Mouse (Mus musculus): ENCODE results near the gene Mical3. TPM values are rescaled to one million over a fixed set of nuclear protein-coding genes. Genes with fewer than 3 reads are reported as not detected.

Mical3 gene
- total and polyA plus RNA-seq, 2 experiments from 2014 or later, result 25.0 to 83.4 TPM

- Histone ChIP-seq H3K9ac (replicated peaks; ENCODE audit: low read length, poor library complexity, severe bottlenecking) (no peak overlapping the region), H3K4me3 (ENCODE audit: low read depth, low read length) (no peak overlapping the region), H3K27ac (ENCODE audit: low read depth, low read length) (no peak overlapping the region), H3K4me2 (ENCODE audit: low read depth, low read length, poor library complexity, severe bottlenecking) (no peak overlapping the region), H3K36me3 (ENCODE audit: insufficient read depth, low read length) (peaks cover 26% of the 10 kb centered on the region), H3K4me1 (ENCODE audit: insufficient read depth, low read length) (no peaks in the 10 kb centered on the region), H3K9me3 (ENCODE audit: low read length) (no peaks in the 10 kb centered on the region), H3K27me3 (ENCODE audit: insufficient read depth, low read length) (no peaks in the 10 kb centered on the region)
- no peak for ATAC-seq (ENCODE audit: low FRiP score)
- no peak for TF ChIP-seq CTCF (IDR thresholded peaks at IDR 0.05)
- DNase-seq (ENCODE audit: low spot score), result no peak
- 75% methylated on average over 12 of the region's 12 CpGs for WGBS
Observed at GRCm38 (mm10) chr6:120976097-120976496, 154.7 kb downstream of the Mical3 start.

DNA sequence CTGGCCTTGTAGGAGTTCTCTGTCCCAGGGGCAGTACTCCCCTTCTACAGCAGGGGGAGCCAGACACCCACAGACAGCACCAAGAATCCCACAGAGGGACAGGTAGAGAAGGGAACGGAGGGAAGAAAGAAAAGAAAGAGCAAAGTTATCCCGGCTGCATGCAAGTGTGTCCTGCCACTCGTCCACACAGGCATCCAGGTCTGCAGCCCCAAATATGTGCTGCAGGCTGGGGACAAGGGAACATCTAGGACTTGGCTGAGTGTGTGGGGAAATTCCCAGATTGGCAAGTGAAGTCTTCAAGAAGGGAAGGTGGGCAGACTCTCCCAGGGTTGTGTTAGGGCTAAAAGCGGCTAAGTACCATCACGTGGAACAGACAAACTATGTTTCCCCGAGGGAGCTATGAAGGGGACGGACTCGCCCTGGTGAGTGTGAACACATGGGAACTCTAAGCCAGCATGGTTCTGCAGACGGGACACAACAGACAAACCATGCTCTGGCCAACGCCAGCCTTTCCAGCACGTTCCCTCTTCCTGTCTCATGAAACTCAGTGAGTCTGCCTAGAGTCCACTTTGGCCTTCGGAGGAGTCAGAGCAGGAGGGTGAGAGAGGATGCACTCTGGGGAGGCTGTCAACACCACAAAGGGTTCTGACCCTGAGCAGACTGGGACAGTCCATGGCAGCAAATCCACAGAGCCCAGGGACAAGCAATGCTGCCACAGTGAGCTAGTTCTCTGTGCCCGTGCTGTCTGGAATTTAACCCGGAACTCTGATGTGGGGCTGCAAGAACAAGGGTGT, 158.8 kb downstream of the Mical3 start:
- Histone ChIP-seq H3K27ac (ENCODE audit: low read depth, low read length) (no peak overlapping the region), H3K4me1 (ENCODE audit: insufficient read depth, low read length) (no peaks in the 10 kb centered on the region), H3K4me3 (ENCODE audit: low read depth, low read length) (no peak overlapping the region), H3K4me2 (ENCODE audit: low read depth, low read length, poor library complexity, severe bottlenecking) (no peak overlapping the region), H3K9ac (replicated peaks; ENCODE audit: low read length, poor library complexity, severe bottlenecking) (no peak overlapping the region), H3K9me3 (ENCODE audit: low read length) (no peaks in the 10 kb centered on the region), H3K36me3 (ENCODE audit: insufficient read depth, low read length) (peaks cover 36% of the 10 kb centered on the region), H3K27me3 (ENCODE audit: insufficient read depth, low read length) (no peaks in the 10 kb centered on the region)
- peak; percentile 97 for TF ChIP-seq CTCF (IDR thresholded peaks at IDR 0.05)
- peak; percentile 61 for DNase-seq (ENCODE audit: low spot score)
- WGBS, result 61% methylated on average over 14 of the region's 14 CpGs
- ATAC-seq (ENCODE audit: low FRiP score), result peak; percentile 67; the same call in 1 of the 2 replicates

- WGBS, result 69% methylated on average over 8 of the region's 8 CpGs
- H3K4me1 ChIP-seq (ENCODE audit: insufficient read depth, low read length), result no peaks in the 10 kb centered on the region
- peak; percentile 38; the same call in 1 of the 2 replicates for ATAC-seq (ENCODE audit: low FRiP score)
Observed at GRCm38 (mm10) chr6:120970939-120971796, 159.6 kb downstream of the Mical3 start.

DNA sequence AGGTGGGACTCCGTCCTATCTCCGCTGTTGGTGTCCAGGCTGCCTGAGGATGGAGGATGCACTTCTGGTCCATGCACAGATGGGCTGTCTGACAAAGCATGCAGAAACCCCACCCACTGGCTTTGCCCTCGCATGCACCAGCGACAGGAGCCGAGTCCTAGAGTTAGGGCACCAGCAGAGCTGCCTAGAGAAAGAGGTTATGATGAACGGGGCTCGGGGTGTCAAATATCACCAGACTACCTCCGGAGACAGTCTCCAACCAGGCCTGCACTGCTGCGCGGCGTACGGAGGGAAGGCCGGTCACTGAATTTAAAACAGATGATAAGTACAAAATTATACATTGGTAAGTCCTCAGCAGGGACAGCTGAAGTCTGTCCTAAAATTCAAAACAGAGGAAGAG, 165.0 kb downstream of the Mical3 start:
- H3K27ac ChIP-seq (ENCODE audit: low read depth, low read length), result no peak overlapping the region
- H3K4me2 ChIP-seq (ENCODE audit: low read depth, low read length, poor library complexity, severe bottlenecking), result no peak overlapping the region
- WGBS, result 76% methylated on average over 13 of the region's 13 CpGs
- DNase-seq (ENCODE audit: low spot score), result no peak
- ATAC-seq (ENCODE audit: low FRiP score), result no peak
- H3K4me3 ChIP-seq (ENCODE audit: low read depth, low read length), result no peak overlapping the region
- no peaks in the 10 kb centered on the region for H3K4me1 ChIP-seq (ENCODE audit: insufficient read depth, low read length)
- H3K27me3 ChIP-seq (ENCODE audit: insufficient read depth, low read length), result no peaks in the 10 kb centered on the region
- TF ChIP-seq CTCF (IDR thresholded peaks at IDR 0.05), result no peak
- peaks cover 41% of the 10 kb centered on the region for H3K36me3 ChIP-seq (ENCODE audit: insufficient read depth, low read length)
- H3K9ac ChIP-seq (replicated peaks; ENCODE audit: low read length, poor library complexity, severe bottlenecking), result no peak overlapping the region
- H3K9me3 ChIP-seq (ENCODE audit: low read length), result no peaks in the 10 kb centered on the region

More at GRCm38 (mm10) chr6:120970939-120971796, 159.6 kb downstream of the Mical3 start:
- no peak overlapping the region for H3K4me2 ChIP-seq (ENCODE audit: low read depth, low read length, poor library complexity, severe bottlenecking)
- H3K9me3 ChIP-seq (ENCODE audit: low read length), result no peaks in the 10 kb centered on the region
- H3K9ac ChIP-seq (replicated peaks; ENCODE audit: low read length, poor library complexity, severe bottlenecking), result no peak overlapping the region
- no peaks in the 10 kb centered on the region for H3K27me3 ChIP-seq (ENCODE audit: insufficient read depth, low read length)
- H3K36me3 ChIP-seq (ENCODE audit: insufficient read depth, low read length), result peaks cover 36% of the 10 kb centered on the region
- no peak for TF ChIP-seq CTCF (IDR thresholded peaks at IDR 0.05)
- DNase-seq (ENCODE audit: low spot score), result no peak
- no peak overlapping the region for H3K4me3 ChIP-seq (ENCODE audit: low read depth, low read length)
- no peak overlapping the region for H3K27ac ChIP-seq (ENCODE audit: low read depth, low read length)

GRCm38 (mm10) chr6:120964179-120964578, 166.6 kb downstream of the Mical3 start:
- WGBS, result 93% methylated on average over 3 of the region's 3 CpGs
- no peak overlapping the region for H3K4me2 ChIP-seq (ENCODE audit: low read depth, low read length, poor library complexity, severe bottlenecking)
- no peak for DNase-seq (ENCODE audit: low spot score)
- no peaks in the 10 kb centered on the region for H3K9me3 ChIP-seq (ENCODE audit: low read length)
- H3K4me3 ChIP-seq (ENCODE audit: low read depth, low read length), result no peak overlapping the region
- no peak for TF ChIP-seq CTCF (IDR thresholded peaks at IDR 0.05)
- no peaks in the 10 kb centered on the region for H3K27me3 ChIP-seq (ENCODE audit: insufficient read depth, low read length)
- H3K9ac ChIP-seq (replicated peaks; ENCODE audit: low read length, poor library complexity, severe bottlenecking), result no peak overlapping the region
- no peaks in the 10 kb centered on the region for H3K4me1 ChIP-seq (ENCODE audit: insufficient read depth, low read length)
- H3K27ac ChIP-seq (ENCODE audit: low read depth, low read length), result no peak overlapping the region
- ATAC-seq (ENCODE audit: low FRiP score), result no peak
- H3K36me3 ChIP-seq (ENCODE audit: insufficient read depth, low read length), result peaks cover 38% of the 10 kb centered on the region
